Mouse (Mus musculus) embryonic facial prominence, embryonic 12.5 days (tissue): ENCODE results near the gene Cfap58. TPM values are rescaled to one million over a fixed set of nuclear protein-coding genes. Genes with fewer than 3 reads are reported as not detected.

Source experiments
- ATAC-seq: fragments of 200-750 bp; cut with Nextera tagmentation; 2 replicates; pipeline ENCODE4 v1.8.0; 2017; ENCODE audit not compliant: insufficient number of reproducible peaks, insufficient read depth, low FRiP score, low TSS enrichment
- H3K27ac ChIP-seq: fragments of 300-500 bp; sonication (generic); 2 replicates; pipeline ENCODE4 v1.5.1; 2016; ENCODE audit warnings: mild to moderate bottlenecking
- H3K27me3 ChIP-seq: fragments of 300-500 bp; sonication (generic); 2 replicates; pipeline ENCODE4 v1.6.1; 2016; ENCODE audit warnings: mild to moderate bottlenecking, moderate library complexity
- H3K36me3 ChIP-seq: fragments of 300-500 bp; sonication (generic); 2 replicates; pipeline ENCODE4 v1.6.1; 2016; ENCODE audit warnings: mild to moderate bottlenecking
- H3K4me1 ChIP-seq: fragments of 300-500 bp; sonication (generic); 2 replicates; pipeline ENCODE4 v1.6.1; 2016
- H3K4me2 ChIP-seq: fragments of 300-500 bp; sonication (generic); replicated peaks from 2 replicates; pipeline ENCODE4 v1.6.1; 2016; ENCODE audit warnings: mild to moderate bottlenecking, moderate library complexity
- H3K4me3 ChIP-seq: fragments of 300-500 bp; sonication (generic); 2 replicates; pipeline ENCODE4 v1.5.1; 2016; ENCODE audit warnings: mild to moderate bottlenecking
- H3K9ac ChIP-seq: fragments of 300-500 bp; sonication (generic); 2 replicates; pipeline ENCODE4 v1.6.1; 2016; ENCODE audit warnings: mild to moderate bottlenecking, moderate library complexity
- H3K9me3 ChIP-seq: fragments of 300-500 bp; sonication (generic); 2 replicates; pipeline ENCODE4 v1.6.1; 2016; ENCODE audit warnings: mild to moderate bottlenecking, moderate library complexity
- WGBS: fragments of 180-500 bp; shearing (Covaris S2); methylation state at CpG from one replicate; pipeline ENCODE4 v1.1.7; 2016; 5-methylcytosine and 5-hydroxymethylcytosine counted together
- polyA plus RNA-seq: library from polyadenylated mRNA; unstranded; fragments of >200 nt; fragmentation: Nextera tagmentation; extraction: Ambion mirVana; gene quantifications from 2 replicates; pipeline ENCODE4 v1.2.1, GENCODE M21; 2016

Cfap58 gene
- polyA plus RNA-seq, 1 experiment from 2014 or later, result not detected

- no peak overlapping the region for H3K9ac ChIP-seq
- WGBS, result 84% methylated on average over 11 of the region's 11 CpGs
- H3K4me1 ChIP-seq, result no peaks in the 10 kb centered on the region
These were observed 50.5 kb downstream of the Cfap58 start for GRCm38 (mm10) chr19:47987986-47988385.

GRCm38 (mm10) chr19:47988456-47988855 is 51.0 kb downstream of the Cfap58 start:
- 0 out of 2 replicates have a peak, but pooled peaks cover 5% of the 10 kb centered on the region for H3K27me3 ChIP-seq
- H3K9ac ChIP-seq, result no peak overlapping the region
- WGBS, result 29% methylated on average over 16 of the region's 16 CpGs
- H3K36me3 ChIP-seq, result no peaks in the 10 kb centered on the region
- H3K4me3 ChIP-seq, result no peak overlapping the region
- no peaks in the 10 kb centered on the region for H3K4me1 ChIP-seq
- ATAC-seq, result no peak
- no peak overlapping the region for H3K4me2 ChIP-seq
- no peaks in the 10 kb centered on the region for H3K9me3 ChIP-seq
- H3K27ac ChIP-seq, result no peak overlapping the region

More at GRCm38 (mm10) chr19:47987986-47988385, 50.5 kb downstream of the Cfap58 start:
- Histone ChIP-seq H3K27ac (no peak overlapping the region), H3K4me2 (no peak overlapping the region), H3K9me3 (no peaks in the 10 kb centered on the region), H3K4me3 (no peak overlapping the region), H3K27me3 (0 out of 2 replicates have a peak, but pooled peaks cover 5% of the 10 kb centered on the region), H3K36me3 (no peaks in the 10 kb centered on the region)
- ATAC-seq, result no peak

GRCm38 (mm10) chr19:47988880-47989574 is 51.6 kb downstream of the Cfap58 start:
- no peak for ATAC-seq
- Histone ChIP-seq H3K36me3 (no peaks in the 10 kb centered on the region), H3K27me3 (0 out of 2 replicates have a peak, but pooled peaks cover 5% of the 10 kb centered on the region), H3K9me3 (no peaks in the 10 kb centered on the region), H3K9ac (no peak overlapping the region), H3K4me2 (no peak overlapping the region), H3K4me3 (no peak overlapping the region), H3K27ac (no peak overlapping the region), H3K4me1 (no peaks in the 10 kb centered on the region)
- WGBS, result 63% methylated on average over 13 of the region's 13 CpGs

GRCm38 (mm10) chr19:47989575-47989891 is 52.1 kb downstream of the Cfap58 start:
- H3K4me2 ChIP-seq, result no peak overlapping the region
- H3K4me3 ChIP-seq, result no peak overlapping the region
- no peaks in the 10 kb centered on the region for H3K36me3 ChIP-seq
- ATAC-seq, result no peak
- no peaks in the 10 kb centered on the region for H3K4me1 ChIP-seq
- no peak overlapping the region for H3K27ac ChIP-seq
- H3K9me3 ChIP-seq, result no peaks in the 10 kb centered on the region
- H3K27me3 ChIP-seq, result 0 out of 2 replicates have a peak, but pooled peaks cover 5% of the 10 kb centered on the region
- no peak overlapping the region for H3K9ac ChIP-seq
- WGBS, result 73% methylated on average over 4 of the region's 4 CpGs

GRCm38 (mm10) chr19:48001240-48001639 is 63.8 kb downstream of the Cfap58 start:
- no peak overlapping the region for H3K9ac ChIP-seq
- WGBS, result 80% methylated on average over 13 of the region's 13 CpGs
- no peaks in the 10 kb centered on the region for H3K27me3 ChIP-seq
- H3K4me2 ChIP-seq, result no peak overlapping the region
- 0 out of 2 replicates have a peak, but pooled peaks cover 3% of the 10 kb centered on the region for H3K4me1 ChIP-seq
- H3K36me3 ChIP-seq, result no peaks in the 10 kb centered on the region
- H3K27ac ChIP-seq, result no peak overlapping the region
- no peak overlapping the region for H3K4me3 ChIP-seq
- H3K9me3 ChIP-seq, result no peaks in the 10 kb centered on the region
- ATAC-seq, result no peak

GRCm38 (mm10) chr19:48001774-48002173 is 64.3 kb downstream of the Cfap58 start:
- no peaks in the 10 kb centered on the region for H3K9me3 ChIP-seq
- H3K36me3 ChIP-seq, result no peaks in the 10 kb centered on the region
- H3K4me3 ChIP-seq, result no peak overlapping the region
- H3K9ac ChIP-seq, result no peak overlapping the region
- 81% methylated on average over 11 of the region's 11 CpGs for WGBS
- no peak overlapping the region for H3K27ac ChIP-seq
- ATAC-seq, result no peak
- H3K4me2 ChIP-seq, result no peak overlapping the region
- no peaks in the 10 kb centered on the region for H3K27me3 ChIP-seq
- 0 out of 2 replicates have a peak, but pooled peaks cover 3% of the 10 kb centered on the region for H3K4me1 ChIP-seq

- ATAC-seq, result no peak
- Histone ChIP-seq H3K9ac (no peak overlapping the region), H3K27ac (no peak overlapping the region), H3K4me2 (no peak overlapping the region), H3K36me3 (no peaks in the 10 kb centered on the region), H3K27me3 (no peaks in the 10 kb centered on the region), H3K4me1 (no peaks in the 10 kb centered on the region), H3K9me3 (no peaks in the 10 kb centered on the region), H3K4me3 (no peak overlapping the region)
- WGBS, result 62% methylated on average over 12 of the region's 12 CpGs
These were observed 71.4 kb downstream of the Cfap58 start for GRCm38 (mm10) chr19:48008771-48009413.

GRCm38 (mm10) chr19:48009586-48010331 is 72.3 kb downstream of the Cfap58 start:
- Histone ChIP-seq H3K27ac (no peak overlapping the region), H3K36me3 (no peaks in the 10 kb centered on the region), H3K9me3 (no peaks in the 10 kb centered on the region), H3K4me3 (no peak overlapping the region), H3K4me2 (no peak overlapping the region), H3K4me1 (no peaks in the 10 kb centered on the region), H3K9ac (no peak overlapping the region), H3K27me3 (no peaks in the 10 kb centered on the region)
- WGBS, result 82% methylated on average over 15 of the region's 15 CpGs
- no peak for ATAC-seq

- H3K9me3 ChIP-seq, result no peaks in the 10 kb centered on the region
- 61% methylated on average over 13 of the region's 13 CpGs for WGBS
- no peak overlapping the region for H3K4me3 ChIP-seq
- no peaks in the 10 kb centered on the region for H3K4me1 ChIP-seq
- no peak for ATAC-seq
- H3K27me3 ChIP-seq, result no peaks in the 10 kb centered on the region
- H3K4me2 ChIP-seq, result no peak overlapping the region
- no peak overlapping the region for H3K27ac ChIP-seq
- no peaks in the 10 kb centered on the region for H3K36me3 ChIP-seq
- no peak overlapping the region for H3K9ac ChIP-seq
These were observed 82.6 kb downstream of the Cfap58 start for GRCm38 (mm10) chr19:48020103-48020502.

GRCm38 (mm10) chr19:48021435-48021834 is 84.0 kb downstream of the Cfap58 start:
- Histone ChIP-seq H3K4me3 (no peak overlapping the region), H3K4me1 (no peaks in the 10 kb centered on the region), H3K27me3 (no peaks in the 10 kb centered on the region), H3K9ac (no peak overlapping the region), H3K36me3 (no peaks in the 10 kb centered on the region), H3K4me2 (no peak overlapping the region), H3K9me3 (no peaks in the 10 kb centered on the region), H3K27ac (no peak overlapping the region)
- ATAC-seq, result no peak
- WGBS, result 85% methylated on average over 15 of the region's 15 CpGs

- Histone ChIP-seq H3K4me3 (no peak overlapping the region), H3K27me3 (no peaks in the 10 kb centered on the region), H3K36me3 (no peaks in the 10 kb centered on the region), H3K9me3 (no peaks in the 10 kb centered on the region), H3K27ac (no peak overlapping the region), H3K4me2 (no peak overlapping the region), H3K9ac (no peak overlapping the region), H3K4me1 (no peaks in the 10 kb centered on the region)
- 86% methylated on average over 5 of the region's 5 CpGs for WGBS
- no peak for ATAC-seq
These were observed 85.3 kb downstream of the Cfap58 start for GRCm38 (mm10) chr19:48022763-48023162.

GRCm38 (mm10) chr19:48023726-48024125 is 86.3 kb downstream of the Cfap58 start:
- no peak overlapping the region for H3K4me3 ChIP-seq
- WGBS, result 88% methylated on average over 10 of the region's 10 CpGs

More at GRCm38 (mm10) chr19:48023726-48024125, 86.3 kb downstream of the Cfap58 start:
- Histone ChIP-seq H3K9ac (no peak overlapping the region), H3K36me3 (no peaks in the 10 kb centered on the region), H3K4me1 (no peaks in the 10 kb centered on the region), H3K27me3 (no peaks in the 10 kb centered on the region), H3K27ac (no peak overlapping the region), H3K9me3 (no peaks in the 10 kb centered on the region), H3K4me2 (no peak overlapping the region)
- no peak for ATAC-seq
